Mouse (Mus musculus) regulatory T cell (primary cell): Measurements from ENCODE around the gene Zmat3.

ENCODE experiments used
- in situ Hi-C: fragments of 300-600 bp; cut with MboI, MseI; formaldehyde crosslinking; loops from one replicate; pipeline ENCODE4 v1.15.1; 2025; ENCODE audit warnings: high pct_unique_total_duplicates

Gene Zmat3

GRCm38 (mm10) chr3:32365546-32366245, at the start of gene Zmat3:
Zmat3 (minus strand) TSS chr3:32366014.
- in situ Hi-C loops = loop anchor here (5.0 to 10.0 kb wide), 2 partner anchors 57 to 329 kb away; no protein-coding TSS in a partner anchor

DNA sequence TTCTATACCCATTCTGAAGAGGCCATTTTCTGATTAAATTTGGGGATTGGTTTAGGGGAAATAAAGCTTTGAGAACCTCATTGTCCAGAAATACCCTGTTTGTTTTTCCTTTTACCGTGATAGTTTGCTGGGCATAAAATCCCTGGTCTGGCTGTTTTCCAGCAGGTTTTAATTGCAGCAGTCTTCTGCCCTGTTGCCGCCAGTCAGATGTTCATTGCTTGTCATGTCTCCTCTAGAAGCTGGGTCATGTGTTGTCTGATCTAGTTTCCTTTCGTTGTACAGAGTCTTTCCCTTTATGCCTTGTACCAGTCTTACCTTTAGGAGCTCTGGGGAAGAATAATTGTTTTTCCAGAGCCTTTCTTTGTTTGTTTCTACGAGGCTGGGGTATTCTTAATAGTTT, 48.6 kb upstream of the Zmat3 start:
- in situ Hi-C loops = no loop called here

DNA sequence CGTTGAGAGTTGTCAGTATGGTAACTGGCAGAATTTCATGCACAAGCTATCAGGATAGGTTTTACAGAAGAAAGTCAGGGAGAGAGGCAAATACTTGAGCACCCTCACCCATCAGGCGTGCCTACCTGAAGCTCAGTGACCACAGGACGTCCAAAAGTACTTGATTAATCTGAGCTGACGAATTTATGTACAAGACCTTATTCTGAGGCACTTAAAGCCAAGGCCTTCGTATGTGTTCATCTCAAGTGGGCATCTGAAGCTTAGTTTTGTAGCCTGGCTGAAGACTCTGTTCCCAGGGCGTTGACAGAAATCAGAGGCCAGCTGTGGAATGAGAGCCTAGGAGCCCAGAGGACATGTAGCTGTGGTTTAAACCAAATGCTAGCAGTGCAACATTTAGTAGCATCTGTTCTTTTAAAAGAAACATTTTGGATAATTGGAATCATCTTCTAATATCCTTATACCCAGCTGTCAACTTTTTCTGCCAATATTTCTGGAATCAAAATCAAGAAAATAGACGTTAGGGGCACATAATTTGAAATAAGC, 46.8 kb upstream of the Zmat3 start:
- in situ Hi-C loops = no loop called here

- in situ Hi-C loops = no loop called here
Observed at GRCm38 (mm10) chr3:32408811-32409273, 43.0 kb upstream of the Zmat3 start.

DNA sequence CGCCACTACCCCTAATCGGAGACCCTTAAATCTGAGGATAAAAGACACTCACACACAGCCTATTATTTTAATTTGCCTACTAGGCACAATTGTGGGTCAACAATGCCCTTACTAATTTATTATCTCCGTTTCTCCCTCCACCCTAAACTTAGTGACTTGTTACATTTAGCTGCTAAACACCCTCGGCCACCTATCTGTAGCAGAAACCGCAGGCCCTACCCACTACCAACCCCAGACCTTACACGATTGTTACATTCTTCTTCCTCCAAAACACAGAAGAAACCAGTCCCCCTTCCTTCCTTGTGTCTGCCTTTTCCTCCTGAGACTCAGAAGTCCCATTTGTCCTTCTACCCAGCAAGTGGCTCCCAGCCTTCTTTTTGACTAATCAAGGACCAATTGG, 41.0 kb upstream of the Zmat3 start:
- in situ Hi-C loops = no loop called here

DNA sequence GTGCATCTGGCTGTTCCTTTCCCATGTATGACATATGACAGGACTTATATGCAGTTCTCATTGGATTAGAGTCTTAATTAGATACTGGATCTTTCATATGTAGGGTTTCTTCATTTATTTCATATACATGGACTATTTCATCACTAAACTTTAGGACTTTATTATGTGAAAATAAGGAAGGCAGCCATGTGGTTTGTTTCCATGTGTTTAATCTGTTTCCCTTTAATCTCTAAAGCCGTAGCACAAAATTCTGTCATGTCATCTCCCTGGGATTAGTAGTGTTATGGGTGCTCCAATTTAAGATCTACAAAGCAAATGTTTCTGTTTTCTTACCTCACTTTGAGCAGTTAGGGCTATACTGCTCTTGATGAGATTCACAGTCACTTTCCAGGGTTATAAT, 39.9 kb upstream of the Zmat3 start:
- in situ Hi-C loops = no loop called here

DNA sequence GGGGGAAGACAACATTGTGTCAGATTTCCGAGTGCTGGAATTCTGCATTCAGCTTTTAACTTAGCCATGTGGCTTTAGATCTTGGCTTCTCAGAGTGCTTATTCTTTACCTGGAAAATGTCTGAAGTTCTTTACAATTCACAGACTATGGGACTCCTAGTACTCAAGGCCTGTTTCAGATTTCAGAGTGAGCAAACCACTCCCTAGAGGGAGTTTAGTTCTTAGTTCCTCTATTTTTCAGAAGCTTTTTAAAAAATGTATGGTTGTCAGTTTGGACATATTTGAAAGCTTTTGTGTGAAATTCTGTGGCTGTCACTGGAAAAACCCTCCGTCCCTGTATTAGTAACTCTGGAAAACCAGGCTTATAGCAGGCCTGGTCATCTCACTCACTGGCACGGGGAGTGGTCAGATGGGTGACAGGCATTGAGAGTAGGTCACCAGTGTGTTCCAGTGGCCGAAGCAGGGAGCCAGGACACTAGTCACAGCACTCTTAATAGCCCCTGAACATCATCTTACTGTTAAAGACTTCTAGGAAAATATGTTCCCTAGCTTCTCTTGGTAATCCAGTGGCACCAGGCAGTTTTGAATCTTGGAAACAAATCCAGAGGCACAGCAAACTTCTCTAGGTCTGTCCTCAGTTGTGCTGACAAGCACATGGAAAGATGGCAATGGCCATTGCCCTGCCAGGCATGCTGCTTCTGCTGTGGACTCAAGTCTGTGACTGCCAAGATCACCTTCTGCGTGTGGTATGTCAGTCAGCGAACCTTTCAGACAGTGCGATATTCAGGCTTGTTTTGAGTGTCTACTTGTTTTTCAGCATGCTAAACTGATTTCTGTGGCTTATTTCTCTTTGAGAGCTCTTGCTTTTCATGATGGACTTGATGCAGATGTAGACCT, 37.4 kb upstream of the Zmat3 start:
- in situ Hi-C loops = no loop called here

DNA sequence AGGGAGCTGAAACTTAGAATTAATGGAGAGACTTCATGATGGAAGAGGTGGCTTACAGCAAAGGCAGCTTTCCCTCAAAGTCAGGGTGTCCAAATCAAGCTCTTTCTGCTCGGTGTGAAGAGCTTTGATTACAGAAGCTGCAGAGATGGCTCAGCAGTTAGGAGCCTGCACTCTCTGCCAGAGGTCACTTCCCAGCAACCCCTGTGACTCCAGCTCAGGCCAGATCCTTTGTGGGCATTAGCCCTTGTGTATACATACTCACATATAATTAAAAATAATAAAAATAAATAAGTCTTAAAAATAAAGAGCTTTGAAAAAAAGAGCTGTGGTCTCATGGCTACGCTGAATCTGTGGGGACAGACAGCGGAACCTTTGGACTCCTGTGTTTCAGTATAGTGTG, 35.8 kb upstream of the Zmat3 start:
- in situ Hi-C loops = no loop called here

GRCm38 (mm10) chr3:32399931-32400330, 34.1 kb upstream of the Zmat3 start:
- in situ Hi-C loops = no loop called here

DNA sequence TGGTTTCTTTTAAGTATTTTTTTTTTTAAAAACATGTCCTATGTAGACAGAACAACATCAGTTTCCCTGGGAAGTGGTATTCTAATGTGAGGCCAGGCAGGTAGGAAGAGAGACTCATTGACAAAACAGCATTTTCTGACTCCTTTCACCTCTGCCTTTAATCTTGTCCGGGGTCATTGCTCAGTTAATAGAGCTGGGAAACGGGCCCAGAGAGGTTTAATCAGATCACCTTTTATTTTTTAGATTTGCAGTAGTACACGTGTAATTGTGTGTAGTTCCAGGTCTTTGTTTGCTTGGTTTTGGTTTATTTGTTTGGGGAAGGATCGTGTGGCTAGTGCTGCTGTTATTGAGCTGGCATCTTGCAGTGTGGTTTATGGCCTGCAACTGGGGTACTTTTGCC, 33.6 kb upstream of the Zmat3 start:
- in situ Hi-C loops = no loop called here

DNA sequence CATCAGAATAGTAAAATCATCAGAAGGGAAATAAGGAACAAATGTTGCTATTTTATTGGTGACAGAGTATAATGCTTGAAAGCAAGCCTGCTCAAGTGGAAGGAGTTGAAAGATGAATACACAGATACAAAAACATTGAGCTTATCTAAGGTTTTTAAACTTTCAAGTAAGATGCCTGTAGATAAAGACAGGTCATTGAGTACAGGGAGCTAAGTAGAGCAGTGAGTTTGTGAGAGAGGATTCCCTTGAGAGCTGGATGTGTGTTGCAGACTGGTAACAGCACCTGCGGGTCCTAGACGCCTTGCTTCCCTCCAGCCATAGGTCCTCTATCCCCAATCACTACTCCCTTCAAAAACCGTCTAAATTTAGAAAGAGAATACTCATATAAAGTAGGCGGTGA, 32.8 kb upstream of the Zmat3 start:
- in situ Hi-C loops = no loop called here

- in situ Hi-C loops = no loop called here
Observed at GRCm38 (mm10) chr3:32398175-32398538, 32.3 kb upstream of the Zmat3 start.

DNA sequence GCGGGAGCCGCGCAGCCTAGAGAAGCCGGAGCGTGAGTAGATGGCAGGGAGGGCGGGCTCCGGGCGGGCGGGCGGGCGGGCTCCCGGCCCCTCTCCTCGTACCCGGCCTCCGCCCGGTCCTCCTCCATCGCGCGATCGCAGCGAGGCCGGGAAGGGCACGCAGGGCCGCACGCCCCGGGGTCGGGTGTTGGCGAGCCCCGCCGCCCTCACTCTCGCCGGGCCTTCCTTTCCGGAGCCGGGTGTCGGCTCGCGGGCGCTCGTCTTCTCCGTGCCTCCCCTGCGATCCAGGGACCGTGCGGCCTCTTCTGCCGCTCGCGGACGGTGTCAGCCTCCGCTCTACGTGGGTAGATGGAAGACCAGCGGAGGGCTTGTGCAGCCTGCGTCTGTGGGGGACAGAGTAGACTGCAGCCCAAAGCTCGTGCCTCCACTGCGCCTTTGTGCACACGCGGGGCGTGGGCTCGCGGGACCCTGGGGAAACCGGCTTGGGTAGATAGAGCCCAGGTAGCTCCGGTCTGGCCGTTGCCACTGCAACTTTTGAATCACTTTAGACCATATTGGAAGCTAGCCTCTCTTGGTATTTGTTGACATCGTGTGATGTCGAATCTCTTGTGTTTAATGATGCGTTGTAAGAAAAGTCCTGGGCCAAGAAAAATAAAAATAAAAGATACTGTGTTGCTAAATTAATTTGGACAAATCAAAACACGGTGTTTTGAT, 31.8 kb upstream of the Zmat3 start, which contains the start of gene Pik3ca:
Gene Pik3ca (plus strand): TSS at position 211 of the 714 bp plus-strand sequence.
- in situ Hi-C loops = no loop called here

- in situ Hi-C loops = no loop called here
Observed at GRCm38 (mm10) chr3:32396794-32397460, 31.1 kb upstream of the Zmat3 start.

GRCm38 (mm10) chr3:32395771-32396551, 30.1 kb upstream of the Zmat3 start:
- in situ Hi-C loops = no loop called here

DNA sequence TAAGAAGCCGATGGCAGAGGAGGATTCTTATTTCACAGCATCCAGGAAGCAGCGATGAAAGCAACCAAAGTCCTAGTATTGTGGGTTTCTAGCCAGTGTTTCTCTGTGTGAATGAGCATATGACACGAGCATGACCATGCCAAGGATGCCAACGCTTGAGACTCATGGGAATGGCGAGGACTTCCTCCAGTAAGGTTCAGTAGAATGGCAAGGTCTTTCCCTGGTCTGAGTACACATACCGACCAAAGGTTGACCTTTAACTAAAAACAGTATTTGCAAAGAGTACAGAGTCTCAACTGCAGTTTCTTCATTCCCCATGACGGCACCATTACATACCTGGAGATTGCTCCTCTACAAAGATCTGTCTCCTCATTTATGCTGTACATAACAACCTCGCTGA, 28.2 kb upstream of the Zmat3 start:
- in situ Hi-C loops = loop anchor here (5.0 kb wide), 1 partner anchor 33 kb away; no protein-coding TSS in a partner anchor

DNA sequence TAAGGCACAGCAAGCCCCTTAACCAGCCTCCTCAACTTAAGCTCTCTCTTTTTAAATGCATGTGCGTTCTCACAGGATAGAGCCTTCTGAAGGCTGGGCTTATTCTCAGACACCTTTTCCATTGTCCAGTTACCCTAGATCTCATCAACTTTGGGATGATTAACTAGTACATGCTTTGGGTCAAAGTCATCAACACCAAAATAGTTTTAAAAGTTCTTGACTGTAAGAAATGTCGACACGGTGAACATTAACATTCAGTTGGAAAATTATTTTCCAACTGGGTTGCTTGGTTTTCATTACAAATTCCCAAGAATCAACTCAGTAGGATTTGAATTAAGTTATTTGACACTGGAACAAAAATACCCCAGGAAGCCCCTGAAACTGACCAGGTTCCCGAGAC, 27.0 kb upstream of the Zmat3 start:
- in situ Hi-C loops = loop anchor here (5.0 kb wide), 1 partner anchor 34 kb away; no protein-coding TSS in a partner anchor

DNA sequence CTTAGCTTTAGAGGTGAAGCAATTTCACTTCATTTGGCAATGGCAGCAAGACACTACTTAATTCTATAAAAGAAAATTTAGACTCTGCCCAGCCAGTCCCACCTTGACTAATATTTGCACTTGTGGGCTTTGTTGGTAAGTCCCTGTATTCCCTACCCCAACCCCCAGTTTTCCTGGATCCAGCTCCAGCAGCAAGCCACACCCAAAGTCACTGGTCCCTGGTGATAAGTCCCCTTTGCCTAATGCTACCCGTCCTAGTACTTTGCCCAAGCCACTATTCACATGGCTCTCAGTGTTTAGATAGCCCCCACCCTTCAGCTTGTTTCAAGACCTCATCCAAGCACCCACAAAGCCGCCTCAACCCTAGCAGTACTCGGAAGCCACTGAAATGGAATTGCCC, 15.7 kb upstream of the Zmat3 start:
- in situ Hi-C loops = no loop called here

- in situ Hi-C loops = no loop called here
Observed at GRCm38 (mm10) chr3:32379891-32380290, 14.1 kb upstream of the Zmat3 start.

DNA sequence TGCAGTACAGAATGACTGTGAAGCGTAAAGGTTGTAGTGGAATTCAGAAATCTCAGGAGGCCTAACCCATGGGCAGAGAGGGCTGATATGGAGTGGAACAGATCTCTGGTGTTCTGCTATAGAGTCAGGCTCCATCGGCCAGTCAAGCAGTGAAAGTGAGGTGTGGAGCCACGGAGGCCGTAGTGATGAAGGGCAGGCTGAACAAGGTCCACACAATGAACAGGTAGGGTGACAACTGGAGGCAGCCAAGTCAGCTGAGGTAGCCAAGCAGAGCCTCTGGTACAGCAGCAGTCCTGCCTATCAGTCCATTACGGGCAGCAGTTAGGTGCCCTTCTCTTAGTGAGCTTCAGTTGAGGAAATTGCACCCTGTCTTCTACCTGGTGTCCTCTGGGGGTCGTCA, 7.4 kb upstream of the Zmat3 start:
- in situ Hi-C loops = no loop called here
